In the genomic region with DNA sequence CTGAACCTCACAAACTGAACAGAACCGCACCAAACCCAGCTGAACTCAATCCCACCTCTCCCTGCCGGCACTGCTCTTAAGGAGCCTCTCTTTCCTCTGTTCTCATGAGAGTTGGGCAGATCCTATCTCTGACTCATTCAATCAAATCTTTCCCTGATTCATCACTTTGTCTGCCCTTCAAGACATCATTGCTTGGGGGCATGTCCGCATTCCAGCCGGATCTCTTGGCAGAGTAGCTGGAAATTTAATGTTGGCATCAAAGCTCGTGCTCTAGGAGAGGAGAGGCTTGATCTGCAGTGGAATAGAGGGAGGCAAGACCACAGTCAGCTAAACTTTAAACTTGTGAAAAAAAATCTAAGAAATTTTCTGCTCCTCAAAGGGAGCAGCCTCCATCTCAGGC, we compare ENCODE assay signal across 21 mouse cellular contexts.
"Had no signal": no experiment of that assay in that cellular context is flagged by ENCODE, and none has a peak within 500 bp of the region (broad histone marks: within the 10 kb centered on the region; RNA-seq: fewer than 3 reads in every experiment).

No protein-coding gene starts in this region.

- DNase-seq: heart, postnatal 10 days; heart, postnatal 14 days; heart, postnatal 36 days; heart, postnatal 4 days; kidney, adult 11 months; kidney, adult 18-20 months; kidney, adult 2 months; kidney, adult 8-10 months; kidney, adult 9 months; kidney, postnatal 10 days; kidney, postnatal 14 days; kidney, postnatal 25 days; kidney, postnatal 36 days; kidney, postnatal 4 days; layer of hippocampus, adult 9-11 months; layer of hippocampus, postnatal 36 days had no signal

- ATAC-seq: hindbrain, postnatal 0 days; inflammation-experienced regulatory T-cells, adult 6 months; intestine, embryonic 15.5 days; intestine, embryonic 16.5 days; intestine, postnatal 0 days had no signal
